Mouse (Mus musculus) cerebellum, adult 2 months (tissue): ENCODE measurements at regions not wholly inside any gene's neighbourhood (a gene's known extent, or its start where the extent isn't known, plus 50 kb on each side); places are given as distances from the start of the nearest gene placed in this dataset.

ENCODE experiments used
- CTCF ChIP-seq: fragments of 200-500 bp; IDR thresholded peaks from 2 replicates; pipeline ENCODE4 v1.5.1; 2011; ENCODE audit warnings: low read depth, mild to moderate bottlenecking, control low read depth, low read length, moderate library complexity, borderline replicate concordance; ENCODE audit not compliant: insufficient read depth
- POLR2A ChIP-seq: fragments of 200-500 bp; IDR thresholded peaks from 2 replicates; pipeline ENCODE4 v1.6.1; 2011; ENCODE audit warnings: low read length, control low read depth, borderline replicate concordance; ENCODE audit not compliant: insufficient read depth

- TF ChIP-seq POLR2A (no peak), CTCF (no peak)
Measured at GRCm38 (mm10) chr8:109400192-109400591, 93.6 kb upstream of the Pmfbp1 start.
